Mouse (Mus musculus): ENCODE measurements at regions not wholly inside any gene's neighbourhood (a gene's known extent, or its start where the extent isn't known, plus 50 kb on each side); places are given as distances from the start of the nearest gene placed in this dataset.
A peak's percentile ranks its signal among the peaks of the same experiment; 100 is the strongest.

- no peak for ATAC-seq
Measured at GRCm38 (mm10) chr8:115806139-115806538, 98.5 kb upstream of the Maf start.

- ATAC-seq, result peak; percentile 48
Measured at GRCm38 (mm10) chr8:115793587-115793986, 86.0 kb upstream of the Maf start.

GRCm38 (mm10) chr8:115788421-115788820 is 80.8 kb upstream of the Maf start:
- no peak for ATAC-seq

- ATAC-seq, result no peak
Measured at GRCm38 (mm10) chr8:115786185-115786584, 78.6 kb upstream of the Maf start.

GRCm38 (mm10) chr8:115785769-115786168 is 78.2 kb upstream of the Maf start:
- no peak for ATAC-seq

- ATAC-seq, result no peak
Measured at GRCm38 (mm10) chr8:115783364-115783763, 75.8 kb upstream of the Maf start.

GRCm38 (mm10) chr8:115778433-115778832 is 70.8 kb upstream of the Maf start:
- ATAC-seq, result no peak

- ATAC-seq, result peak; percentile 92
Measured at GRCm38 (mm10) chr8:115771060-115771459, 63.5 kb upstream of the Maf start.

- ATAC-seq, result no peak
Measured at GRCm38 (mm10) chr8:115768631-115769030, 61.0 kb upstream of the Maf start.

GRCm38 (mm10) chr8:115766218-115766898 is 58.8 kb upstream of the Maf start:
- ATAC-seq, result no peak

- no peak for ATAC-seq
Measured at GRCm38 (mm10) chr8:115764551-115764950, 57.0 kb upstream of the Maf start.

- ATAC-seq, result no peak
Measured at GRCm38 (mm10) chr8:115758011-115758410, 50.4 kb upstream of the Maf start.

Data from inflammation-experienced regulatory T-cells, adult 6 months (primary cell).